Mouse (Mus musculus) bone marrow macrophage, adult 2 months (primary cell): Measurements from ENCODE around the gene Actrt3.

Experiments
- CTCF ChIP-seq: IDR thresholded peaks from 2 replicates; pipeline ENCODE4 v1.5.1; 2012; ENCODE audit warnings: low read depth, mild to moderate bottlenecking, low read length, moderate library complexity
- POLR2A ChIP-seq: IDR thresholded peaks from 2 replicates; pipeline ENCODE4 v1.6.1; 2012; ENCODE audit warnings: mild to moderate bottlenecking, low read depth, low read length, borderline replicate concordance

DNA sequence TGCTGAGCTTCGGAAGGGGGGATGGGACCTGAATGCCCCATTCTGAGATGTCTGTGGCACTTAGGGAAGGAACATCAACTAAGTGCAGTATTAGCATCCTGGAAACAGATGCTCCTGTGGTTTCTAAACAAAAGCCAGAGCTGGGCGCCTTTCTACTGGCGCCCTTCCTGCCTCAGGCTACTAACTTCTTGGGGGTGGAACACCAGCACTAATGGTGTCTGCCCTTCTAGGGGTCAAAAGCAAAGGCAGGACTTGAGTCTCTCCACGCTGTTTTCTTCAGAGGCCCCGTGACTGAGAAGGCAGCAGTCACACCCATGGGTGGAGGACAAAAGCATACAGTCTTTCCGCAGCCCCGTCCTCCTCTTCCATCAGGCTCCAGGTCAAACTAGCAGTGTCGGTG is 47.0 kb upstream of the Actrt3 start:
- TF ChIP-seq CTCF (no peak), POLR2A (no peak)
